Mouse (Mus musculus): ENCODE results near the gene Numb. TPM values are rescaled to one million over a fixed set of nuclear protein-coding genes. Genes with fewer than 3 reads are reported as not detected.

Numb gene
- total and polyA plus RNA-seq, 2 experiments from 2014 or later = 10.7 to 17.7 TPM

GRCm38 (mm10) chr12:83855211-83855610 lies 66.5 kb downstream of the Numb start:
- H3K27ac ChIP-seq = no peak overlapping the region
- H3K36me3 ChIP-seq (ENCODE audit: insufficient read depth, low read length) = no peaks in the 10 kb centered on the region
- H3K9me3 ChIP-seq (ENCODE audit: low read length) = no peaks in the 10 kb centered on the region
- WGBS = 92% methylated on average over 1 of the region's 1 CpGs
- no peak overlapping the region for H3K9ac ChIP-seq (replicated peaks; ENCODE audit: low read length)
- no peak for TF ChIP-seq CTCF (IDR thresholded peaks at IDR 0.05; ENCODE audit: low read depth)
- H3K4me1 ChIP-seq (ENCODE audit: insufficient read depth, low read length) = no peaks in the 10 kb centered on the region
- no peak overlapping the region for H3K4me3 ChIP-seq (ENCODE audit: low read length)
- ATAC-seq (no peak), DNase-seq (ENCODE audit: low spot score) (no peak)
- no peaks in the 10 kb centered on the region for H3K27me3 ChIP-seq (ENCODE audit: insufficient read depth, low read length)
- H3K4me2 ChIP-seq (ENCODE audit: low read depth, low read length) = no peak overlapping the region

GRCm38 (mm10) chr12:83854281-83854680 lies 67.5 kb downstream of the Numb start:
- Histone ChIP-seq H3K9me3 (ENCODE audit: low read length) (no peaks in the 10 kb centered on the region), H3K4me3 (ENCODE audit: low read length) (no peak overlapping the region), H3K9ac (replicated peaks; ENCODE audit: low read length) (no peak overlapping the region), H3K36me3 (ENCODE audit: insufficient read depth, low read length) (no peaks in the 10 kb centered on the region), H3K27me3 (ENCODE audit: insufficient read depth, low read length) (no peaks in the 10 kb centered on the region), H3K4me2 (ENCODE audit: low read depth, low read length) (no peak overlapping the region), H3K27ac (no peak overlapping the region), H3K4me1 (ENCODE audit: insufficient read depth, low read length) (no peaks in the 10 kb centered on the region)
- TF ChIP-seq CTCF (IDR thresholded peaks at IDR 0.05; ENCODE audit: low read depth) = no peak
- DNase-seq (ENCODE audit: low spot score) = no peak
- no peak for ATAC-seq
- 86% methylated on average over 3 of the region's 3 CpGs for WGBS

GRCm38 (mm10) chr12:83852512-83853213 lies 69.1 kb downstream of the Numb start:
- no peak for TF ChIP-seq CTCF (IDR thresholded peaks at IDR 0.05; ENCODE audit: low read depth)
- ATAC-seq = no peak
- Histone ChIP-seq H3K9ac (replicated peaks; ENCODE audit: low read length) (no peak overlapping the region), H3K4me2 (ENCODE audit: low read depth, low read length) (no peak overlapping the region), H3K4me3 (ENCODE audit: low read length) (no peak overlapping the region), H3K9me3 (ENCODE audit: low read length) (no peaks in the 10 kb centered on the region), H3K27ac (no peak overlapping the region), H3K27me3 (ENCODE audit: insufficient read depth, low read length) (no peaks in the 10 kb centered on the region), H3K36me3 (ENCODE audit: insufficient read depth, low read length) (no peaks in the 10 kb centered on the region), H3K4me1 (ENCODE audit: insufficient read depth, low read length) (no peaks in the 10 kb centered on the region)
- 64% methylated on average over 5 of the region's 5 CpGs for WGBS
- no peak for DNase-seq (ENCODE audit: low spot score)

GRCm38 (mm10) chr12:83850334-83850733 lies 71.4 kb downstream of the Numb start:
- no peak for DNase-seq (ENCODE audit: low spot score)
- WGBS = 77% methylated on average over 4 of the region's 4 CpGs

DNA sequence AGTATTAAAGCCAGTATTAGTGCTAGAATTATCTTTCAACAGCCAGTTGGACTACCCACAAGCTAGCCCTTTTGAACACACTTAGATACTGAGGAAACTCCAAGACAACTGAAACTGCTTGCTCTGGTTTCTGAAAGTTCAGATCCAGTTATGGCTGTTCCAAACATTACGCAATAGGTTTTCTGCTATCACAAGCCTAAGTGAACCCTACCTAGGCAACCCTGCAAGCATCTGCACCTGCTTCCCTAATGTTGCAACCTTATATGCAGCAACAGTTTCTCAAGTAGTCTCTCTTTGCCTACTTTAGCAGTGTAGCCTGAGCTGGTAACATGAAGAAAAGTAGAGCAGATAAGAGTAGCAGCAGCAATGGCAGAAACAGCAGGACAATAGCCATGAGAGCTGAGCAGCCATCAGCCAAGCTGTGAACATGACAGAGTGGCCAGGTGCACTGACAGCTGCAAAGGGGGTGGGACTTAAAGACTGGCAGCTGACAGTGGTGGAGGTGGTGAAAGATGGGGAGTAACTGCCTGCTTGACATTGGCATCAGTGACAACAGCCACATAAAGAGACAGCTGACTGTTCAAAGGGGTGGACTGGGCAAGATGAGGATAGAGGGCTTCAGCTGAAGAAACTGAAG lies 73.0 kb downstream of the Numb start:
- no peaks in the 10 kb centered on the region for H3K36me3 ChIP-seq (ENCODE audit: insufficient read depth, low read length)
- no peaks in the 10 kb centered on the region for H3K4me1 ChIP-seq (ENCODE audit: insufficient read depth, low read length)
- no peaks in the 10 kb centered on the region for H3K27me3 ChIP-seq (ENCODE audit: insufficient read depth, low read length)
- H3K9ac ChIP-seq (replicated peaks; ENCODE audit: low read length) = no peak overlapping the region
- WGBS = 90% methylated on average over 1 of the region's 1 CpGs
- DNase-seq (ENCODE audit: low spot score) (no peak), ATAC-seq (no peak)
- no peaks in the 10 kb centered on the region for H3K9me3 ChIP-seq (ENCODE audit: low read length)
- no peak for TF ChIP-seq CTCF (IDR thresholded peaks at IDR 0.05; ENCODE audit: low read depth)
- H3K4me3 ChIP-seq (ENCODE audit: low read length) = no peak overlapping the region
- no peak overlapping the region for H3K4me2 ChIP-seq (ENCODE audit: low read depth, low read length)
- H3K27ac ChIP-seq = no peak overlapping the region

More at GRCm38 (mm10) chr12:83850334-83850733, 71.4 kb downstream of the Numb start:
- Histone ChIP-seq H3K4me3 (ENCODE audit: low read length) (no peak overlapping the region), H3K27ac (no peak overlapping the region), H3K27me3 (ENCODE audit: insufficient read depth, low read length) (no peaks in the 10 kb centered on the region), H3K36me3 (ENCODE audit: insufficient read depth, low read length) (no peaks in the 10 kb centered on the region), H3K9me3 (ENCODE audit: low read length) (no peaks in the 10 kb centered on the region), H3K4me1 (ENCODE audit: insufficient read depth, low read length) (no peaks in the 10 kb centered on the region), H3K4me2 (ENCODE audit: low read depth, low read length) (no peak overlapping the region), H3K9ac (replicated peaks; ENCODE audit: low read length) (no peak overlapping the region)
- TF ChIP-seq CTCF (IDR thresholded peaks at IDR 0.05; ENCODE audit: low read depth) = no peak
- ATAC-seq = no peak

GRCm38 (mm10) chr12:83847877-83848276 lies 73.9 kb downstream of the Numb start:
- H3K9me3 ChIP-seq (ENCODE audit: low read length) = no peaks in the 10 kb centered on the region
- TF ChIP-seq CTCF (IDR thresholded peaks at IDR 0.05; ENCODE audit: low read depth) = no peak
- no peaks in the 10 kb centered on the region for H3K27me3 ChIP-seq (ENCODE audit: insufficient read depth, low read length)
- no peak for DNase-seq (ENCODE audit: low spot score)
- H3K9ac ChIP-seq (replicated peaks; ENCODE audit: low read length) = no peak overlapping the region
- no peaks in the 10 kb centered on the region for H3K4me1 ChIP-seq (ENCODE audit: insufficient read depth, low read length)
- no peak overlapping the region for H3K4me2 ChIP-seq (ENCODE audit: low read depth, low read length)
- no peak overlapping the region for H3K4me3 ChIP-seq (ENCODE audit: low read length)
- H3K27ac ChIP-seq = no peak overlapping the region
- WGBS = 91% methylated on average over 2 of the region's 2 CpGs
- ATAC-seq = no peak
- no peaks in the 10 kb centered on the region for H3K36me3 ChIP-seq (ENCODE audit: insufficient read depth, low read length)

All from hindbrain, postnatal 0 days (tissue).